Mouse (Mus musculus): ENCODE results near the gene Gm9970. TPM values are rescaled to one million over a fixed set of nuclear protein-coding genes. Genes with fewer than 3 reads are reported as not detected.
A peak's percentile ranks its signal among the peaks of the same experiment; 100 is the strongest.

Gene Gm9970
- total and polyA plus RNA-seq, 3 experiments, result 0.24 TPM; not detected in 2

GRCm38 (mm10) chr5:31220448-31221303 is 20.4 kb downstream of the Gm9970 start, which contains the start of gene Ppm1g (continued):
- peak; percentile 80 for TF ChIP-seq E2F4 (IDR thresholded peaks at IDR 0.05; ENCODE audit: borderline replicate concordance, low read depth, low read length)
- TF ChIP-seq POLR2AphosphoS2 (IDR thresholded peaks at IDR 0.05; ENCODE audit: low read length), result peak; percentile 99
- no peak for TF ChIP-seq BHLHE40 (IDR thresholded peaks at IDR 0.05; ENCODE audit: borderline replicate concordance, low read depth, low read length)
- TF ChIP-seq MYB (IDR thresholded peaks at IDR 0.05; ENCODE audit: low read depth, low read length), result peak; percentile 85
- no peak for TF ChIP-seq ZKSCAN1 (IDR thresholded peaks at IDR 0.05; ENCODE audit: low read depth, low read length)
- TF ChIP-seq POLR2A (IDR thresholded peaks at IDR 0.05; ENCODE audit: control insufficient read depth in 1 of 2, insufficient read depth in 1 of 2, low read depth in 1 of 2, low read length in 2 of 2, poor library complexity in 1 of 2), result peak; percentile 82 to 99
- peak; percentile 87 for TF ChIP-seq MAX (IDR thresholded peaks at IDR 0.05; ENCODE audit: low read length)
- peak; percentile 77 for TF ChIP-seq MAZ (IDR thresholded peaks at IDR 0.05; ENCODE audit: low read depth, low read length)
- peak; percentile 23; the same call in 1 of the 2 replicates for TF ChIP-seq POLR2AphosphoS5 (IDR thresholded peaks at IDR 0.05; ENCODE audit: borderline replicate concordance, low read depth, low read length)
- peak in 1 of 3 experiments; percentile 15; a peak in 1 of 6 replicates for TF ChIP-seq CTCF (IDR thresholded peaks at IDR 0.05 in 2 of 3, conservative IDR thresholded peaks at IDR 0.05 in 1 of 3; ENCODE audit: control insufficient read depth in 1 of 3, insufficient read depth in 1 of 3, low read depth in 2 of 3, low read length in 3 of 3, poor library complexity in 1 of 3, severe bottlenecking in 1 of 3)
- no peak for TF ChIP-seq GABPA (IDR thresholded peaks at IDR 0.05; ENCODE audit: low read depth, low read length)
- no peak; the same call in 1 of the 2 replicates for TF ChIP-seq ZNF384 (IDR thresholded peaks at IDR 0.05; ENCODE audit: low read depth, low read length)
- TF ChIP-seq TAL1 (IDR thresholded peaks at IDR 0.05; ENCODE audit: low read length), result no peak
- peak; percentile 10 for TF ChIP-seq USF1 (IDR thresholded peaks at IDR 0.05; ENCODE audit: low read depth, low read length)
- TF ChIP-seq ZC3H11A (IDR thresholded peaks at IDR 0.05; ENCODE audit: low read depth, low read length), result no peak
- TF ChIP-seq ELF1 (IDR thresholded peaks at IDR 0.05; ENCODE audit: low read depth, low read length), result peak; percentile 90
- peak; percentile 58; the same call in 1 of the 2 replicates for TF ChIP-seq KAT2A (conservative IDR thresholded peaks at IDR 0.05; ENCODE audit: low read depth, low read length)
- TF ChIP-seq UBTF (IDR thresholded peaks at IDR 0.05; ENCODE audit: borderline replicate concordance, insufficient read depth, low read depth, low read length), result 0 out of 2 replicates have a peak, but pooled peaks have one; percentile 77
- peak; percentile 98 for TF ChIP-seq ZMIZ1 (IDR thresholded peaks at IDR 0.05; ENCODE audit: low read depth, low read length)

- H3K9me3 ChIP-seq (replicated peaks; ENCODE audit: insufficient read depth, low read length), result no peaks in the 10 kb centered on the region
- peak; percentile 82 for DNase-seq (ENCODE audit: low read depth, low spot score)
- H3K4me1 ChIP-seq (ENCODE audit: control insufficient read depth in 1 of 2, insufficient read depth in 2 of 2, low read length in 2 of 2), result peaks cover 13 to 15% of the 10 kb centered on the region in 2 experiments
- H3K27ac ChIP-seq (ENCODE audit: control insufficient read depth, low read depth, low read length), result peak overlapping the region; percentile 84
- H3K9ac ChIP-seq (ENCODE audit: control insufficient read depth, low read depth, low read length, poor library complexity, severe bottlenecking), result peak overlapping the region; percentile 95
- H3K36me3 ChIP-seq (ENCODE audit: control insufficient read depth in 1 of 2, insufficient read depth in 2 of 2, low read length in 2 of 2), result peaks cover 17 to 38% of the 10 kb centered on the region in 2 experiments
- peak overlapping the region; percentile 74 for H3K4me3 ChIP-seq (ENCODE audit: control insufficient read depth in 1 of 2, insufficient read depth in 1 of 2, low read depth in 2 of 2, low read length in 2 of 2)
- H3K27me3 ChIP-seq (ENCODE audit: control insufficient read depth in 1 of 2, insufficient read depth in 2 of 2, low read length in 2 of 2), result no peaks in the 10 kb centered on the region
- H3K79me2 ChIP-seq (ENCODE audit: control insufficient read depth, insufficient read depth, low read length, poor library complexity), result peaks cover 52% of the 10 kb centered on the region
- TF ChIP-seq MYB (IDR thresholded peaks at IDR 0.05; ENCODE audit: low read depth, low read length) (no peak), JUND (IDR thresholded peaks at IDR 0.05; ENCODE audit: low read depth, low read length) (no peak), NRF1 (IDR thresholded peaks at IDR 0.05; ENCODE audit: insufficient read depth, low read depth, low read length, poor library complexity, severe bottlenecking) (no peak), CHD2 (IDR thresholded peaks at IDR 0.05; ENCODE audit: low read length) (no peak), HCFC1 (IDR thresholded peaks at IDR 0.05; ENCODE audit: low read depth, low read length) (no peak), EP300 (IDR thresholded peaks at IDR 0.05; ENCODE audit: low read depth in 1 of 2, low read length in 2 of 2) (no peak), MAZ (IDR thresholded peaks at IDR 0.05; ENCODE audit: low read depth, low read length) (no peak), GATA1 (IDR thresholded peaks at IDR 0.05; ENCODE audit: low read depth, low read length) (no peak), USF1 (IDR thresholded peaks at IDR 0.05; ENCODE audit: low read depth, low read length) (no peak), ZNF384 (IDR thresholded peaks at IDR 0.05; ENCODE audit: low read depth, low read length) (no peak), ZKSCAN1 (IDR thresholded peaks at IDR 0.05; ENCODE audit: low read depth, low read length) (no peak), POLR2A (IDR thresholded peaks at IDR 0.05; ENCODE audit: control insufficient read depth in 1 of 2, insufficient read depth in 1 of 2, low read depth in 1 of 2, low read length in 2 of 2, poor library complexity in 1 of 2) (peak in 1 of 2 experiments; percentile 41; a peak in 2 of 4 replicates), GABPA (IDR thresholded peaks at IDR 0.05; ENCODE audit: low read depth, low read length) (0 out of 2 replicates have a peak, but pooled peaks have one; percentile 30), MYC (IDR thresholded peaks at IDR 0.05; ENCODE audit: low read depth, low read length) (no peak), ZMIZ1 (IDR thresholded peaks at IDR 0.05; ENCODE audit: low read depth, low read length) (no peak), CTCF (IDR thresholded peaks at IDR 0.05 in 2 of 3, conservative IDR thresholded peaks at IDR 0.05 in 1 of 3; ENCODE audit: control insufficient read depth in 1 of 3, insufficient read depth in 1 of 3, low read depth in 2 of 3, low read length in 3 of 3, poor library complexity in 1 of 3, severe bottlenecking in 1 of 3) (0 out of 6 replicates have a peak, but pooled peaks of 1 of the 3 experiments have one; percentile 0), MAX (IDR thresholded peaks at IDR 0.05; ENCODE audit: low read length) (no peak), TAL1 (IDR thresholded peaks at IDR 0.05; ENCODE audit: low read length) (no peak), USF2 (IDR thresholded peaks at IDR 0.05; ENCODE audit: borderline replicate concordance in 1 of 2, insufficient read depth in 1 of 2, low read depth in 1 of 2, low read length in 2 of 2) (no peak), ZC3H11A (IDR thresholded peaks at IDR 0.05; ENCODE audit: low read depth, low read length) (no peak), SIN3A (IDR thresholded peaks at IDR 0.05; ENCODE audit: low read length) (no peak)
Measured at GRCm38 (mm10) chr5:31219911-31220447, 21.1 kb downstream of the Gm9970 start.
